Mouse (Mus musculus) kidney, embryonic 15.5 days (tissue): ENCODE measurements around the gene Unc13b. TPM values are rescaled to one million over a fixed set of nuclear protein-coding genes. Genes with fewer than 3 reads are reported as not detected.
"Not testable (repeated sequence)": the region's sequence is repeated elsewhere in the genome, so short reads cannot be mapped to it uniquely, and the experiment has no call there.

Source experiments
- ATAC-seq: fragments of 200-750 bp; cut with Nextera tagmentation; replicated peaks from 2 replicates; pipeline ENCODE4 v1.8.0; 2017; ENCODE audit warnings: moderate TSS enrichment; ENCODE audit not compliant: low FRiP score
- H3K27ac ChIP-seq: fragments of 300-500 bp; sonication (generic); 2 replicates; pipeline ENCODE4 v1.5.1; 2015; ENCODE audit warnings: mild to moderate bottlenecking, inconsistent platforms
- H3K27me3 ChIP-seq: fragments of 300-500 bp; sonication (generic); 2 replicates; pipeline ENCODE4 v1.6.1; 2015; ENCODE audit warnings: inconsistent platforms
- H3K36me3 ChIP-seq: fragments of 300-500 bp; sonication (generic); 2 replicates; pipeline ENCODE4 v1.6.1; 2015; ENCODE audit warnings: inconsistent platforms
- H3K4me1 ChIP-seq: fragments of 300-500 bp; sonication (generic); 2 replicates; pipeline ENCODE4 v1.6.1; 2015; ENCODE audit warnings: inconsistent platforms
- H3K4me2 ChIP-seq: fragments of 300-500 bp; sonication (generic); 2 replicates; pipeline ENCODE4 v1.6.1; 2015; ENCODE audit warnings: moderate library complexity, mild to moderate bottlenecking, inconsistent platforms
- H3K4me3 ChIP-seq: fragments of 300-500 bp; sonication (generic); replicated peaks from 2 replicates; pipeline ENCODE4 v1.5.1; 2015; ENCODE audit warnings: mild to moderate bottlenecking, inconsistent platforms
- H3K9ac ChIP-seq: fragments of 300-500 bp; sonication (generic); 2 replicates; pipeline ENCODE4 v1.6.1; 2015; ENCODE audit warnings: mild to moderate bottlenecking, inconsistent platforms
- H3K9me3 ChIP-seq: fragments of 300-500 bp; sonication (generic); replicated peaks from 2 replicates; pipeline ENCODE4 v1.6.1; 2016; ENCODE audit warnings: inconsistent platforms
- WGBS: fragments of 180-500 bp; shearing (Covaris S2); methylation state at CpG from one replicate; pipeline ENCODE4 v1.1.7; 2015; ENCODE audit warnings: mixed read lengths; 5-methylcytosine and 5-hydroxymethylcytosine counted together
- polyA plus RNA-seq: library from polyadenylated mRNA; unstranded; fragments of >200 nt; fragmentation: Nextera tagmentation; extraction: Ambion mirVana; gene quantifications from 2 replicates; pipeline ENCODE4 v1.2.1, GENCODE M21; 2015

The Unc13b gene
- polyA plus RNA-seq, 1 experiment from 2014 or later, result 8.3 TPM

DNA sequence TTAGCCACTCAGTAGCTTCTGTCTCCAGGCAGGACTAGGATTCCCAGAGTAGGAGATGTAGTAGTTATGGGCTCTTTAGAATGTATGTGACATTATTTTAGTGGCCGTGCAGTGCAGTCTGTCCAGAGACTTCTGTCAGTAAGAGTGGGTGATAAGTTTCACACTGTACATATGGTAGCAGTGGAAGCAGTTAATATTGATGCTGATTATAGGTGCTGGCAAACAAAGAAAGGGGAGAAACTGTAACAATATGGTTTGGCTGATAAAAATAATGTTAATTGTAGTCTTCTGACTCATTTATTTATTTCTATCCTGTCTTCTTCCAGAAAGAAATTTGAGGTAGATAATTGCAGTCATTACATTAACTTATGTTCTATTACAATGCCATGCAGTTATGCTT is 83.9 kb downstream of the Unc13b start:
- no peak for ATAC-seq
- H3K4me2 ChIP-seq, result no peak overlapping the region
- 74% methylated on average over 1 of the region's 1 CpGs for whole genome bisulfite sequencing

DNA sequence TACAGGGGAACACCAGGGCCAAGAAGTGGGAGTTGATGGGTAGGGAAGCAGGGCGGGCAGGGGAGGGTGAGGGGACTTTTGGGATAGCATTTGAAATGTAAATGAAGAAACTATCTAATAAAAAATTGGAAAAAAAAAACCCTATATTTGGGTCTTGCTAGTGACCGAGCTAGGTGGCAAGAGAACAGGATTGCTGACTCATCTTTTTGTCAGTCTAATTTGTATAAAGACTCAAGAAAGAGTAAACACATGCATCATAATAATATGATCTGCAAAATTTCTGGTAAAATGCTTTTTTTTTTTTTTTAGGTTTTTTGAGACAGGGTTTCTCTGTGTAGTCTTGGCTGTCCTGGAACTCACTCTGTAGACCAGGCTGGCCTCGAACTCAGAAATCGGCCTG is 93.7 kb downstream of the Unc13b start:
- not testable (repeated sequence) for H3K4me2 ChIP-seq, H3K4me3 ChIP-seq, H3K9ac ChIP-seq, H3K9me3 ChIP-seq, H3K36me3 ChIP-seq, H3K4me1 ChIP-seq, H3K27ac ChIP-seq, H3K27me3 ChIP-seq, ATAC-seq
- 95% methylated on average over 4 of the region's 4 CpGs for whole genome bisulfite sequencing

More for the DNA sequence above, 83.9 kb downstream of the Unc13b start:
- H3K36me3 ChIP-seq, result no peaks in the 10 kb centered on the region
- H3K4me3 ChIP-seq, result no peak overlapping the region
- H3K9me3 ChIP-seq, result no peaks in the 10 kb centered on the region
- no peak overlapping the region for H3K27ac ChIP-seq
- no peak overlapping the region for H3K9ac ChIP-seq
- no peaks in the 10 kb centered on the region for H3K4me1 ChIP-seq
- H3K27me3 ChIP-seq, result no peaks in the 10 kb centered on the region

GRCm38 (mm10) chr4:43160045-43160444 is 101.3 kb downstream of the Unc13b start:
- no peak overlapping the region for H3K9ac ChIP-seq
- no peaks in the 10 kb centered on the region for H3K36me3 ChIP-seq
- WGBS, result 12% methylated on average over 3 of the region's 3 CpGs
- no peaks in the 10 kb centered on the region for H3K9me3 ChIP-seq
- no peak overlapping the region for H3K27ac ChIP-seq
- H3K27me3 ChIP-seq, result no peaks in the 10 kb centered on the region
- no peaks in the 10 kb centered on the region for H3K4me1 ChIP-seq
- H3K4me2 ChIP-seq, result no peak overlapping the region
- no peak for ATAC-seq
- no peak overlapping the region for H3K4me3 ChIP-seq

DNA sequence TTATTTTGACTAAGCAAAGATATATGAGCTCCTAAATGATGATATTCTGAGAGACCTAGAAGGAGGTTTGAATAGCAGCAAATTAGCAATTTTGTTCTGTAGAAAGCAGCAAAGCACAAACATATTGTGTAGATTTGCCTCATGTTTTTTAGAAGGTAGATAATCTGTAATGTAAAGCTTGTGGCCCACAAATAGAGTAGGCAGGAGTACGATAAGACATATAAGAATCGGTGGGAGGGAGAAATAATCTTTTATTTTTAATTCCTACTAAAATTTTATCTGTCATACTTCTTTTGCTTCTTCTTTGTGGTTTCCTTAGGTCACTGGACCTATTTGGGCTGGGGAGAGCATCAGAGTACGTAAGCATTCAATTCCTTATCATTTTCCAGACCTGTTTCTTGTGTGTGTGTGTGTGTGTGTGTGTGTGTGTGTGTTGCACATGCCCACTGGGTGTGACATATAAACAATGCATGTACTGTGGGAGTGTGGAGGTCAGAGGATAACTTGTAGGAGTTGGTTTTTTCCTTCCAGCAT is 102.4 kb downstream of the Unc13b start:
- 91% methylated on average over 3 of the region's 3 CpGs for WGBS
- Histone ChIP-seq H3K4me3 (no peak overlapping the region), H3K27me3 (no peaks in the 10 kb centered on the region), H3K36me3 (no peaks in the 10 kb centered on the region), H3K9ac (no peak overlapping the region), H3K27ac (no peak overlapping the region), H3K9me3 (no peaks in the 10 kb centered on the region), H3K4me1 (no peaks in the 10 kb centered on the region), H3K4me2 (no peak overlapping the region)
- no peak for ATAC-seq

DNA sequence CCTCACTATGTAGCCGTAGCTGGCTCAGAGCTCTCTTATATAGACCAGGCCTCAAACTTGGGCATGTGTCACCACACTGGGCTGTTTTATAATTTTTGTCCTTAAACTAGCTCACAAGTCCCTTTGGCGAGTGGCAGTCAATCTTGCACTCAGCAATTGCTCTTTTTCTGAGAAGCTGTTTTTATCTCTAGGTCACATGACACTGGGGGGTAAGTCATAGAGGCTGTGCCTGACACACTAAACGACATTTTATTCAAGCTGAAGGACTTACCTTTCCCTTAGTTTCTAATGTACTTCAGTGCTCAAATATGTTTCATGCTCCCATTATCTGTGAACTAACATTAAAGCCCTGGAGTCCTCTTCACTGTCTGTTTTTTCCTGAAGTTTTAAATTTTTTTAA is 104.5 kb downstream of the Unc13b start:
- Histone ChIP-seq H3K9me3 (no peaks in the 10 kb centered on the region), H3K27me3 (no peaks in the 10 kb centered on the region), H3K4me3 (no peak overlapping the region), H3K4me1 (no peaks in the 10 kb centered on the region), H3K9ac (no peak overlapping the region), H3K36me3 (no peaks in the 10 kb centered on the region), H3K4me2 (no peak overlapping the region), H3K27ac (no peak overlapping the region)
- WGBS, result 70% methylated on average over 3 of the region's 3 CpGs
- no peak for ATAC-seq

DNA sequence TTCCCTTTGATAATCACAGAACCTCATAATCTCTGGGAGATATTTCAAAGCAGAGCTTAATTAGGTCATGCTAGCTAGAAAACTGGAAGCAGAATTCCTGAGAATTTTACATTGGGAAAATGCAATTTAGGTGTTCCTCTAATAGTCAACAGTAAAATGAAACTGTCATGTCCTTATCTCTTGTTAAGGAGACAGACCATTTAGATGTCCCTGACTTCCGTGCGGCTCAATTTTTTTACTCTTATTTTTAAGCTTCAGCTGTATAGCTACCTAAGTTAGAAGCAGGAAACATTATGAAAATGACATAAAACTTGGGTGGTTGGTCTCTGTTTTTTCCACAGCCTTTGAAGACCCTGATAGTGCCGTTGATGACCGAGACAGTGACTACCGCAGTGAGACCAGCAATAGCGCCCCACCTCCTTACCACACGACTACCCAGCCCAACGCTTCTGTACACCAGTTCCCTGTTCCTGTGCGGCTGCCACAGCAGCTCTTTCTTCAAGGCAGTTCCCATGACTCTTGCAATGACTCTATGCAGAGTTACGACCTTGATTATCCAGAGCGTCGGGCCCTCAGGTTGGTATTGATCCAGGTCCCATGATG is 106.8 kb downstream of the Unc13b start:
- 86% methylated on average over 12 of the region's 12 CpGs for WGBS
- H3K27me3 ChIP-seq, result no peaks in the 10 kb centered on the region
- no peaks in the 10 kb centered on the region for H3K4me1 ChIP-seq
- H3K27ac ChIP-seq, result no peak overlapping the region
- H3K36me3 ChIP-seq, result no peaks in the 10 kb centered on the region
- no peak overlapping the region for H3K4me2 ChIP-seq
- H3K4me3 ChIP-seq, result no peak overlapping the region
- no peak overlapping the region for H3K9ac ChIP-seq
- no peak for ATAC-seq
- H3K9me3 ChIP-seq, result no peaks in the 10 kb centered on the region

- H3K4me1 ChIP-seq, result no peaks in the 10 kb centered on the region
- no peak for ATAC-seq
- H3K9ac ChIP-seq, result no peak overlapping the region
- H3K27me3 ChIP-seq, result no peaks in the 10 kb centered on the region
- H3K27ac ChIP-seq, result no peak overlapping the region
- H3K36me3 ChIP-seq, result no peaks in the 10 kb centered on the region
- no peak overlapping the region for H3K4me3 ChIP-seq
- 91% methylated on average over 3 of the region's 3 CpGs for WGBS
- no peak overlapping the region for H3K4me2 ChIP-seq
- H3K9me3 ChIP-seq, result no peaks in the 10 kb centered on the region
These were observed 111.3 kb downstream of the Unc13b start for GRCm38 (mm10) chr4:43170028-43170427.

GRCm38 (mm10) chr4:43177126-43177525 is 118.4 kb downstream of the Unc13b start:
- no peaks in the 10 kb centered on the region for H3K9me3 ChIP-seq
- H3K9ac ChIP-seq, result no peak overlapping the region
- no peaks in the 10 kb centered on the region for H3K4me1 ChIP-seq
- no peak overlapping the region for H3K27ac ChIP-seq
- no peaks in the 10 kb centered on the region for H3K27me3 ChIP-seq
- no peak overlapping the region for H3K4me3 ChIP-seq
- H3K4me2 ChIP-seq, result no peak overlapping the region
- 83% methylated on average over 2 of the region's 2 CpGs for WGBS
- H3K36me3 ChIP-seq, result no peaks in the 10 kb centered on the region
- ATAC-seq, result no peak

GRCm38 (mm10) chr4:43182474-43183168 is 123.9 kb downstream of the Unc13b start:
- WGBS, result 91% methylated on average over 8 of the region's 8 CpGs
- Histone ChIP-seq H3K36me3 (no peaks in the 10 kb centered on the region), H3K27me3 (no peaks in the 10 kb centered on the region), H3K4me2 (no peak overlapping the region), H3K9ac (no peak overlapping the region), H3K9me3 (no peaks in the 10 kb centered on the region), H3K4me3 (no peak overlapping the region), H3K27ac (no peak overlapping the region), H3K4me1 (no peaks in the 10 kb centered on the region)
- no peak for ATAC-seq

DNA sequence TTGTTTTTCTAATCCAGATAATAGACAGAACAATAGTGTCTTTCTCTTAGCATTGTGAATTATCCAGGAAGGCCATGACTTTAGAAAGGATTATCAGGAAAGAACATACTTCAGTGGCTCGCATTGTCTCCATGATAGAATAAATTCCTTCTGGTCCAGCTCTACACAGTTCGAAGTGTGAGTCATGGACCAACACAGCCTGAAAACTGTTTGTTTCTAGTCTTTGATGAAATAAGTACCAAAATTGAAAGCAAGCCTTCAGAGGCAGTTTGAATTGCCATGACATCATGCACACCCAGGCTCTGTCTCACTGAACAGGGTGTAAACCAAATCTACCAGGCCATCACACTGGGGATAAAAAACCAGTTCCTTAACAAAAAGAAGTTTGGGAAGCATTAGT is 128.7 kb downstream of the Unc13b start:
- 83% methylated on average over 2 of the region's 2 CpGs for WGBS
- Histone ChIP-seq H3K4me2 (no peak overlapping the region), H3K27me3 (no peaks in the 10 kb centered on the region), H3K9me3 (no peaks in the 10 kb centered on the region), H3K4me3 (no peak overlapping the region), H3K4me1 (no peaks in the 10 kb centered on the region), H3K27ac (no peak overlapping the region), H3K9ac (no peak overlapping the region), H3K36me3 (no peaks in the 10 kb centered on the region)
- ATAC-seq, result no peak

GRCm38 (mm10) chr4:43189381-43189780 is 130.6 kb downstream of the Unc13b start:
- WGBS, result 82% methylated on average over 5 of the region's 5 CpGs
- no peak for ATAC-seq
- H3K27me3 ChIP-seq, result no peaks in the 10 kb centered on the region
- H3K9ac ChIP-seq, result no peak overlapping the region
- H3K4me1 ChIP-seq, result no peaks in the 10 kb centered on the region
- no peak overlapping the region for H3K4me2 ChIP-seq
- H3K9me3 ChIP-seq, result no peaks in the 10 kb centered on the region
- no peak overlapping the region for H3K27ac ChIP-seq
- H3K4me3 ChIP-seq, result no peak overlapping the region
- H3K36me3 ChIP-seq, result no peaks in the 10 kb centered on the region

DNA sequence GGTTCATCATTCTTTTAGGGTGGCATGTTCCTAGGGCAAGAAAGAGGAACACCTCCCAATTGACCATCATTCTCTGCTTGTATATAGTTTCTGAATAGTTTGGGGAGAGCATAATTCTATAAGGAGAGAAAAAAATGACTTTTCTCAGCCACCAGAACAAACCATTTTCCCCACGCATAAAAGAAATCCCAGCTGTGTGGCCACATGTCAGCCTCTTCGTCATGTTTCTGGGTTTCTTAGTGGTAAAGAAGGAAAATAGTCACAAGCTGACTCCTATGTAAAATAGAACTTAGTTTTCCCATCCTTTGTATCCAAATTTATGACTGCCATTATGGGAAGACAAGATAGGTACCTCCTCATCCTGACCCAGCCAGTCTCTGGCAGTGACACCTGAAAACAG is 146.2 kb downstream of the Unc13b start:
- Histone ChIP-seq H3K27me3 (no peaks in the 10 kb centered on the region), H3K27ac (no peak overlapping the region), H3K9me3 (no peaks in the 10 kb centered on the region), H3K4me2 (no peak overlapping the region), H3K4me3 (no peak overlapping the region), H3K4me1 (peaks cover 7% of the 10 kb centered on the region), H3K9ac (no peak overlapping the region), H3K36me3 (no peaks in the 10 kb centered on the region)
- WGBS, result 75% methylated on average over 2 of the region's 2 CpGs
- ATAC-seq, result no peak

DNA sequence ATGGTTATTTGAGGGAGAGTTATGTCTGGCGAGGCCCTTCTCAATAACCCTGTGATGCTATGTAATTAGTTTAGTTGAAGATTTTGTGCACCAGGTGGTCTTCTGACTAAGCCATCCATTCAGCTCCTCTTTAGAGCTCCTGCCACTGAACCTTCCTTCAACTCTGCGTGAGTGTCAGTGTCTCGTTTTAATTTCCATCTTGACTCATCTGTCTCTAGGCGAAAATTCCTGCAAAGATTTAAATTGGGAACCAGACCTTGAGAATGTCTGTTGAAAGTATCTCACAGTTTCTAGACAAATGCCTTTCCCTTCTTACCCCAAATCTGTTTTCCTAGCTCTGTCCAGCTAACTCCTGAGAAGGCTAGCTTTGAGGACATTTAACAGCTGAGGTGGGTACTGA is 146.8 kb downstream of the Unc13b start:
- ATAC-seq, result no peak
- no peaks in the 10 kb centered on the region for H3K9me3 ChIP-seq
- no peak overlapping the region for H3K9ac ChIP-seq
- H3K4me1 ChIP-seq, result peaks cover 7% of the 10 kb centered on the region
- WGBS, result 53% methylated on average over 4 of the region's 4 CpGs
- H3K4me2 ChIP-seq, result no peak overlapping the region
- no peak overlapping the region for H3K4me3 ChIP-seq
- H3K27ac ChIP-seq, result no peak overlapping the region
- H3K36me3 ChIP-seq, result no peaks in the 10 kb centered on the region
- no peaks in the 10 kb centered on the region for H3K27me3 ChIP-seq
